In the genomic region with DNA sequence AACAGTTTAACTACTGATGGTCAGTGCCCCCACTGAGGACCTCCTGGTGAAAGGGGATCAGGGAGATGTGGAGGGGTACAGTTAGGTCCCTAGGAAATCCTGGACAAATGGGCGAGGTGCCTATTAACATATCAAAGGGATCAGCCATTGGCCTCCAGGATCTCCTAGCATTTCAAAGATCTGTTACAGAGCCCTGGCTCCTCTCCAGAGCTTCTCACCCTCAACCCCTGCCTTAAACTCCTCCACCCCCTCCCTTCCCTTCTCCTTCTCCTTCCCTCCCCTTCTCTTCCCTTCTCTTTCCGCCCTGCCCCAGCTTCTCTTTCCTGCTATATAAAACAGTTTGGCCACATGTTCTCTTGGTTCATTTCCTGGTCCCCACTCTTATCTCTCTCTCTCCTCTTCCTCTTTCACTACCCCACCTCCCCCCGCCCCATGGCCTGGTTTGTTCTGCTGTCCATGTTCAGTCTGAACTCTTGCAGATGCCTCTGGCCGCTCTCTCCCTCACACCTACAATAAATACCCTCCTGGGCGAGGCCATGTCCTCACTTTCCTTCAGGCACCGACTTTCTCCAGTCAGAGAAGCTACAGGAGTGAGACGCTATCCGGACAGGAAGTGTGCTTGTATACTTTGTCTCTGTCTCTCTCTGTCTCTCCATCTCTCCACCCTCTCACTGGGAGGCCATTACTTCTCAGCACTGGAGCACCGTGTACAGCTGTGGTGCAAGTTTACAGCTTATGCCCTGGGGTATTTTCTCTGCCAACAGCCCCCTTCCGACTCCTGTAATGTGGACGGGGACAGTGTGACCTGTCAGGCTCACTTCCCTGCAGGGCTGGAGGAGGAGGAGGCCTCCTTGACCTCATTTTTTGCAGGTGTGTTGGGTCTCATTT, we compare ENCODE assay signal across 15 mouse cellular contexts.
A peak's percentile ranks its signal among the peaks of the same experiment; 100 is the strongest.
DNase-seq lines count a peak whose midpoint lies in the region; ATAC-seq and TF ChIP-seq lines count a peak whose summit lies in the region.
"Had no signal": no experiment of that assay in that cellular context is flagged by ENCODE, and none has a peak within 500 bp of the region (broad histone marks: within the 10 kb centered on the region; RNA-seq: fewer than 3 reads in every experiment).

No protein-coding gene starts in this region.

- peak; percentile 46; the same call in 1 of the 2 replicates for ATAC-seq in hindbrain, embryonic 13.5 days (ENCODE audit: low FRiP score)
- no peak for ATAC-seq in hindbrain, postnatal 0 days
- peak; percentile 80 for ATAC-seq in megakaryocyte progenitor cell, adult 5-6 weeks (replicated peaks; ENCODE audit: poor library complexity)
- ATAC-seq: inflammation-experienced regulatory T-cells, adult 6 months had no signal

- H3K9me3 ChIP-seq in hindbrain, embryonic 13.5 days = no peaks in the 10 kb centered on the region
- no peaks in the 10 kb centered on the region for H3K9me3 ChIP-seq in hindbrain, postnatal 0 days (ENCODE audit: low read length)
- peaks cover 21% of the 10 kb centered on the region for H3K9me3 ChIP-seq in E14TG2a.4 (ENCODE audit: low read length)
- H3K9me3 ChIP-seq: embryonic facial prominence, embryonic 13.5 days; midbrain, embryonic 10.5 days had no signal

- H3K36me3 ChIP-seq in hindbrain, embryonic 13.5 days = no peaks in the 10 kb centered on the region
- no peaks in the 10 kb centered on the region for H3K36me3 ChIP-seq in hindbrain, postnatal 0 days (ENCODE audit: insufficient read depth, low read length)
- no peaks in the 10 kb centered on the region for H3K36me3 ChIP-seq in E14TG2a.4 (ENCODE audit: insufficient read depth, low read length)
- H3K36me3 ChIP-seq: embryonic facial prominence, embryonic 13.5 days; midbrain, embryonic 10.5 days had no signal

- H3K4me1 ChIP-seq in hindbrain, embryonic 13.5 days (replicated peaks) = peaks cover 21% of the 10 kb centered on the region
- no peaks in the 10 kb centered on the region for H3K4me1 ChIP-seq in hindbrain, postnatal 0 days (ENCODE audit: insufficient read depth, low read length)
- H3K4me1 ChIP-seq in E14TG2a.4 (replicated peaks; ENCODE audit: low read depth, low read length) = peaks cover 73% of the 10 kb centered on the region

- no peak overlapping the region for H3K27ac ChIP-seq in hindbrain, embryonic 13.5 days
- H3K27ac ChIP-seq in hindbrain, postnatal 0 days = no peak overlapping the region
- H3K27ac ChIP-seq: embryonic facial prominence, embryonic 13.5 days had no signal

- DNase-seq in hindbrain, postnatal 0 days (ENCODE audit: low spot score) = no peak
- DNase-seq in 416B (ENCODE audit: low read depth) = peak; percentile 5
- no peak for DNase-seq in spleen, postnatal 14 days (ENCODE audit: low spot score in 2 of 2)
- DNase-seq in ovary, adult 18-20 months (ENCODE audit: low spot score) = no peak
- DNase-seq: cerebellum, adult 9-11 months; gastrocnemius, postnatal 36 days; left cerebral cortex, postnatal 4 days; lung, adult 18-20 months; right cerebral cortex, postnatal 14 days had no signal

- no peak for TF ChIP-seq CTCF in hindbrain, postnatal 0 days (IDR thresholded peaks at IDR 0.05; ENCODE audit: low read depth)
- TF ChIP-seq CTCF in E14TG2a.4 (conservative IDR thresholded peaks at IDR 0.05; ENCODE audit: low read length) = no peak

- no peak overlapping the region for H3K9ac ChIP-seq in hindbrain, embryonic 13.5 days
- H3K9ac ChIP-seq in hindbrain, postnatal 0 days (replicated peaks; ENCODE audit: low read length) = no peak overlapping the region
- H3K9ac ChIP-seq: embryonic facial prominence, embryonic 13.5 days had no signal

- H3K4me2 ChIP-seq in hindbrain, embryonic 13.5 days = no peak overlapping the region
- H3K4me2 ChIP-seq in hindbrain, postnatal 0 days (ENCODE audit: low read depth, low read length) = no peak overlapping the region
- H3K4me2 ChIP-seq: embryonic facial prominence, embryonic 13.5 days had no signal

- WGBS in hindbrain, embryonic 13.5 days = 39% methylated on average over 11 of the region's 11 CpGs
- 49% methylated on average over 11 of the region's 11 CpGs for WGBS in hindbrain, postnatal 0 days

- no peaks in the 10 kb centered on the region for H3K27me3 ChIP-seq in hindbrain, embryonic 13.5 days
- H3K27me3 ChIP-seq in hindbrain, postnatal 0 days (ENCODE audit: insufficient read depth, low read length) = no peaks in the 10 kb centered on the region
- H3K27me3 ChIP-seq in E14TG2a.4 (ENCODE audit: insufficient read depth, low read length) = no peaks in the 10 kb centered on the region
- H3K27me3 ChIP-seq: embryonic facial prominence, embryonic 13.5 days had no signal

- H3K4me3 ChIP-seq in hindbrain, embryonic 13.5 days = no peak overlapping the region
- no peak overlapping the region for H3K4me3 ChIP-seq in hindbrain, postnatal 0 days (ENCODE audit: low read length)
- peak overlapping the region; percentile 39 for H3K4me3 ChIP-seq in E14TG2a.4 (replicated peaks; ENCODE audit: low read length)
- H3K4me3 ChIP-seq: embryonic facial prominence, embryonic 13.5 days; midbrain, embryonic 10.5 days had no signal
